ENCODE assay signal across 22 mouse cellular contexts in genomic region chr16:73719691-73720090, GRCm38 (mm10).
DNase-seq lines count a peak whose midpoint lies in the region; ATAC-seq and TF ChIP-seq lines count a peak whose summit lies in the region.
"Had no signal": no experiment of that assay in that cellular context is flagged by ENCODE, and none has a peak within 500 bp of the region (broad histone marks: within the 10 kb centered on the region; RNA-seq: fewer than 3 reads in every experiment).

No protein-coding gene starts in this region.

- no peak overlapping the region for H3K27ac ChIP-seq in hindbrain, postnatal 0 days
- no peak overlapping the region for H3K27ac ChIP-seq in hindbrain, embryonic 14.5 days
- no peak overlapping the region for H3K27ac ChIP-seq in midbrain, embryonic 14.5 days (replicated peaks; ENCODE audit: low read depth, low read length)
- H3K27ac ChIP-seq in midbrain, embryonic 10.5 days (replicated peaks): no peak overlapping the region
- H3K27ac ChIP-seq: embryonic facial prominence, embryonic 15.5 days; heart, adult 2 months; heart, embryonic 15.5 days; hindbrain, embryonic 13.5 days had no signal

- no peaks in the 10 kb centered on the region for H3K27me3 ChIP-seq in hindbrain, postnatal 0 days (ENCODE audit: insufficient read depth, low read length)
- no peaks in the 10 kb centered on the region for H3K27me3 ChIP-seq in hindbrain, embryonic 14.5 days (ENCODE audit: control insufficient read depth, insufficient read depth, low read length)
- no peaks in the 10 kb centered on the region for H3K27me3 ChIP-seq in midbrain, embryonic 14.5 days (ENCODE audit: control insufficient read depth, insufficient read depth, low read length)
- H3K27me3 ChIP-seq in midbrain, embryonic 10.5 days (ENCODE audit: low read depth, poor library complexity, severe bottlenecking): no peaks in the 10 kb centered on the region
- H3K27me3 ChIP-seq: embryonic facial prominence, embryonic 15.5 days; heart, embryonic 15.5 days; hindbrain, embryonic 13.5 days; Patski had no signal

- no peak overlapping the region for H3K4me2 ChIP-seq in hindbrain, postnatal 0 days (ENCODE audit: low read depth, low read length)
- H3K4me2 ChIP-seq in hindbrain, embryonic 14.5 days (replicated peaks): no peak overlapping the region
- H3K4me2 ChIP-seq in midbrain, embryonic 14.5 days (ENCODE audit: low read length): no peak overlapping the region
- H3K4me2 ChIP-seq: embryonic facial prominence, embryonic 15.5 days; heart, embryonic 11.5 days; heart, embryonic 15.5 days; hindbrain, embryonic 13.5 days had no signal

- no peak for ATAC-seq in hindbrain, postnatal 0 days
- no peak for ATAC-seq in hindbrain, embryonic 14.5 days (ENCODE audit: low FRiP score)
- ATAC-seq in midbrain, embryonic 14.5 days (ENCODE audit: low FRiP score, low TSS enrichment): no peak
- ATAC-seq: activated CD4-positive, CD25-positive, alpha-beta regulatory T cell, adult 4 months; forebrain, embryonic 16.5 days; Patski had no signal

- no peak for TF ChIP-seq POLR2A in brain, embryonic 14.5 days (IDR thresholded peaks at IDR 0.05; ENCODE audit: borderline replicate concordance, extremely low read depth, insufficient read depth, insufficient read length, poor library complexity, severe bottlenecking)

- no peak overlapping the region for H3K4me3 ChIP-seq in hindbrain, postnatal 0 days (ENCODE audit: low read length)
- no peak overlapping the region for H3K4me3 ChIP-seq in hindbrain, embryonic 14.5 days (replicated peaks; ENCODE audit: low read length)
- H3K4me3 ChIP-seq in midbrain, embryonic 14.5 days (replicated peaks; ENCODE audit: low read depth, low read length): no peak overlapping the region
- H3K4me3 ChIP-seq in midbrain, embryonic 10.5 days: no peak overlapping the region
- H3K4me3 ChIP-seq: embryonic facial prominence, embryonic 15.5 days; erythroblast, embryonic 14.5 days; heart, adult 2 months; heart, embryonic 15.5 days; hindbrain, embryonic 13.5 days had no signal

- no peaks in the 10 kb centered on the region for H3K9me3 ChIP-seq in hindbrain, postnatal 0 days (ENCODE audit: low read length)
- H3K9me3 ChIP-seq in hindbrain, embryonic 14.5 days (ENCODE audit: control insufficient read depth, low read length): no peaks in the 10 kb centered on the region
- H3K9me3 ChIP-seq in midbrain, embryonic 14.5 days (ENCODE audit: control insufficient read depth, low read length): no peaks in the 10 kb centered on the region
- H3K9me3 ChIP-seq in midbrain, embryonic 10.5 days (replicated peaks): no peaks in the 10 kb centered on the region
- H3K9me3 ChIP-seq: embryonic facial prominence, embryonic 15.5 days; heart, embryonic 15.5 days; hindbrain, embryonic 13.5 days had no signal

- no peaks in the 10 kb centered on the region for H3K36me3 ChIP-seq in hindbrain, postnatal 0 days (ENCODE audit: insufficient read depth, low read length)
- H3K36me3 ChIP-seq in hindbrain, embryonic 14.5 days (replicated peaks; ENCODE audit: control insufficient read depth, insufficient read depth): no peaks in the 10 kb centered on the region
- H3K36me3 ChIP-seq in midbrain, embryonic 14.5 days (ENCODE audit: control insufficient read depth, insufficient read depth, low read length): no peaks in the 10 kb centered on the region
- no peaks in the 10 kb centered on the region for H3K36me3 ChIP-seq in midbrain, embryonic 10.5 days
- H3K36me3 ChIP-seq: embryonic facial prominence, embryonic 15.5 days; heart, embryonic 15.5 days; hindbrain, embryonic 13.5 days had no signal

- DNase-seq in cerebellum, postnatal 10 days: peak; percentile 42 to 47
- no peak for DNase-seq in cerebellum, adult 9-11 months
- DNase-seq in hindbrain, postnatal 0 days (ENCODE audit: low spot score): peak; percentile 44
- no peak for DNase-seq in hindbrain, embryonic 14.5 days (ENCODE audit: low spot score)
- peak; percentile 22 for DNase-seq in midbrain, embryonic 14.5 days
- no peak for DNase-seq in midbrain, embryonic 10.5 days (ENCODE audit: low spot score)
- peak; percentile 73 for DNase-seq in brain, embryonic 14.5 days (ENCODE audit: low read depth)
- DNase-seq in right cerebral cortex, postnatal 36 days (ENCODE audit: low spot score in 2 of 2): no peak
- DNase-seq: adrenal gland, postnatal 14 days; cerebellum, adult 2 months; cerebellum, postnatal 36 days; gastrocnemius, postnatal 14 days; heart, adult 2 months; heart, postnatal 14 days had no signal

- WGBS in hindbrain, postnatal 0 days: 52% methylated on average over 3 of the region's 3 CpGs
- WGBS in hindbrain, embryonic 14.5 days: 56% methylated on average over 3 of the region's 3 CpGs
- 69% methylated on average over 3 of the region's 3 CpGs for WGBS in midbrain, embryonic 14.5 days
- WGBS in midbrain, embryonic 10.5 days: 85% methylated on average over 3 of the region's 3 CpGs

- no peaks in the 10 kb centered on the region for H3K4me1 ChIP-seq in hindbrain, postnatal 0 days (ENCODE audit: insufficient read depth, low read length)
- H3K4me1 ChIP-seq in hindbrain, embryonic 14.5 days (replicated peaks; ENCODE audit: control insufficient read depth, insufficient read depth, low read length): no peaks in the 10 kb centered on the region
- H3K4me1 ChIP-seq in midbrain, embryonic 14.5 days (ENCODE audit: control insufficient read depth, insufficient read depth, low read length): no peaks in the 10 kb centered on the region
- no peaks in the 10 kb centered on the region for H3K4me1 ChIP-seq in midbrain, embryonic 10.5 days
- H3K4me1 ChIP-seq: embryonic facial prominence, embryonic 15.5 days; heart, embryonic 15.5 days; hindbrain, embryonic 13.5 days had no signal

- TF ChIP-seq CTCF in hindbrain, postnatal 0 days (IDR thresholded peaks at IDR 0.05; ENCODE audit: low read depth): no peak
- no peak for TF ChIP-seq CTCF in brain, embryonic 14.5 days (IDR thresholded peaks at IDR 0.05; ENCODE audit: borderline replicate concordance, extremely low read depth, insufficient read depth, insufficient read length)

- H3K9ac ChIP-seq in hindbrain, postnatal 0 days (replicated peaks; ENCODE audit: low read length): no peak overlapping the region
- H3K9ac ChIP-seq in hindbrain, embryonic 14.5 days: no peak overlapping the region
- no peak overlapping the region for H3K9ac ChIP-seq in midbrain, embryonic 14.5 days (replicated peaks; ENCODE audit: low read length)
- H3K9ac ChIP-seq: embryonic facial prominence, embryonic 15.5 days; heart, embryonic 15.5 days; hindbrain, embryonic 13.5 days had no signal

Comparison
In these comparisons a context has a peak if more than half of its experiments do, and no peak if none do; other contexts are left out.
1. DNase-seq: peak in cerebellum, postnatal 10 days (2 of 2), hindbrain, postnatal 0 days (single experiment), midbrain, embryonic 14.5 days (single experiment) and brain, embryonic 14.5 days (single experiment); none in cerebellum, adult 9-11 months (single experiment), hindbrain, embryonic 14.5 days (single experiment), midbrain, embryonic 10.5 days (single experiment) and right cerebral cortex, postnatal 36 days (0 of 2).